Mouse (Mus musculus) T-helper 17 cell (primary cell): ENCODE measurements around the gene Myoz1.
"Not testable (repeated sequence)": the region's sequence is repeated elsewhere in the genome, so short reads cannot be mapped to it uniquely, and the experiment has no call there.

Source experiments
- in situ Hi-C, 2 experiments: fragments of 300-600 bp; cut with MboI, MseI; formaldehyde crosslinking; loops; 1 replicate in 1 of 2; 2 replicates in 1 of 2; pipeline ENCODE4 v1.15.1; 2025; ENCODE audit warnings: high pct_unique_total_duplicates in 2 of 2

Gene Myoz1

GRCm38 (mm10) chr14:20656361-20656760, at the start of gene Myoz1:
Gene Myoz1, minus strand, starts transcription at chr14:20656540.
- in situ Hi-C loops, result loop anchor here (5.0 kb wide), 1 partner anchor 79 kb away; no protein-coding TSS in a partner anchor

GRCm38 (mm10) chr14:20703461-20703860, 47.1 kb upstream of the Myoz1 start:
- in situ Hi-C loops, result not testable (repeated sequence)

- in situ Hi-C loops, result no loop called here
These were observed 46.5 kb upstream of the Myoz1 start, which contains the start of gene Chchd1 for GRCm38 (mm10) chr14:20702741-20703381. Gene Chchd1, plus strand, starts transcription at chr14:20703006.

- in situ Hi-C loops, result no loop called here
These were observed 45.9 kb upstream of the Myoz1 start for GRCm38 (mm10) chr14:20702096-20702740.

- in situ Hi-C loops, result no loop called here
These were observed 45.2 kb upstream of the Myoz1 start for GRCm38 (mm10) chr14:20701554-20701953.

- in situ Hi-C loops, result no loop called here
These were observed 44.0 kb upstream of the Myoz1 start for GRCm38 (mm10) chr14:20700362-20700761.

GRCm38 (mm10) chr14:20698515-20698914, 42.2 kb upstream of the Myoz1 start:
- in situ Hi-C loops, result no loop called here

GRCm38 (mm10) chr14:20696986-20697385, 40.6 kb upstream of the Myoz1 start:
- in situ Hi-C loops, result no loop called here

GRCm38 (mm10) chr14:20695761-20696520, 39.6 kb upstream of the Myoz1 start:
- in situ Hi-C loops, result no loop called here

GRCm38 (mm10) chr14:20694884-20695760, 38.8 kb upstream of the Myoz1 start, which contains the start of gene Fut11:
Gene Fut11, plus strand, starts transcription at chr14:20694968.
- in situ Hi-C loops, result no loop called here

GRCm38 (mm10) chr14:20694185-20694883, 38.0 kb upstream of the Myoz1 start:
- in situ Hi-C loops, result no loop called here

- in situ Hi-C loops, result no loop called here
These were observed 37.3 kb upstream of the Myoz1 start for GRCm38 (mm10) chr14:20693589-20694101.

GRCm38 (mm10) chr14:20691772-20692171, 35.4 kb upstream of the Myoz1 start:
- in situ Hi-C loops, result no loop called here

GRCm38 (mm10) chr14:20689009-20689408, 32.7 kb upstream of the Myoz1 start:
- in situ Hi-C loops, result no loop called here

GRCm38 (mm10) chr14:20686576-20686975, 30.2 kb upstream of the Myoz1 start:
- in situ Hi-C loops, result no loop called here

- in situ Hi-C loops, result no loop called here
These were observed 26.2 kb upstream of the Myoz1 start for GRCm38 (mm10) chr14:20682498-20682897.

GRCm38 (mm10) chr14:20681742-20682141, 25.4 kb upstream of the Myoz1 start:
- in situ Hi-C loops, result no loop called here

GRCm38 (mm10) chr14:20677906-20678305, 21.6 kb upstream of the Myoz1 start:
- in situ Hi-C loops, result no loop called here

- in situ Hi-C loops, result no loop called here
These were observed 17.9 kb upstream of the Myoz1 start, which contains the start of gene Sec24c for GRCm38 (mm10) chr14:20674064-20674833. Gene Sec24c, plus strand, starts transcription at chr14:20674308.

- in situ Hi-C loops, result no loop called here
These were observed 17.4 kb upstream of the Myoz1 start for GRCm38 (mm10) chr14:20673735-20674063.
